Mouse (Mus musculus): ENCODE data around the gene Lipn.

The Lipn gene

GRCm38 (mm10) chr19:34066779-34067472 lies at the start of gene Lipn:
Lipn (plus strand) TSS chr19:34067358.
- DNase-seq (ENCODE audit: low spot score): no peak

GRCm38 (mm10) chr19:34021440-34022172 lies 45.6 kb upstream of the Lipn start:
- no peak for DNase-seq (ENCODE audit: low spot score)

- DNase-seq (ENCODE audit: low spot score): no peak
These were observed 44.4 kb upstream of the Lipn start for GRCm38 (mm10) chr19:34022759-34023158.

- DNase-seq (ENCODE audit: low spot score): no peak
These were observed 27.4 kb upstream of the Lipn start for GRCm38 (mm10) chr19:34039731-34040130.

- no peak for DNase-seq (ENCODE audit: low spot score)
These were observed 24.1 kb upstream of the Lipn start for GRCm38 (mm10) chr19:34043008-34043407.

GRCm38 (mm10) chr19:34049371-34050039 lies 17.7 kb upstream of the Lipn start:
- no peak for DNase-seq (ENCODE audit: low spot score)

GRCm38 (mm10) chr19:34051502-34051901 lies 15.7 kb upstream of the Lipn start:
- no peak for DNase-seq (ENCODE audit: low spot score)

GRCm38 (mm10) chr19:34063547-34063946 lies 3.6 kb upstream of the Lipn start:
- no peak for DNase-seq (ENCODE audit: low spot score)

GRCm38 (mm10) chr19:34064059-34064458 lies 3.1 kb upstream of the Lipn start:
- DNase-seq (ENCODE audit: low spot score): no peak

GRCm38 (mm10) chr19:34074239-34074638 lies 7.1 kb downstream of the Lipn start:
- DNase-seq (ENCODE audit: low spot score): no peak

GRCm38 (mm10) chr19:34078130-34078529 lies 11.0 kb downstream of the Lipn start:
- no peak for DNase-seq (ENCODE audit: low spot score)

GRCm38 (mm10) chr19:34089011-34089680 lies 22.0 kb downstream of the Lipn start:
- no peak for DNase-seq (ENCODE audit: low spot score)

GRCm38 (mm10) chr19:34095381-34095780 lies 28.2 kb downstream of the Lipn start:
- DNase-seq (ENCODE audit: low spot score): no peak

GRCm38 (mm10) chr19:34096228-34096627 lies 29.1 kb downstream of the Lipn start:
- no peak for DNase-seq (ENCODE audit: low spot score)

- no peak for DNase-seq (ENCODE audit: low spot score)
These were observed 33.5 kb downstream of the Lipn start, which contains the start of gene Lipm for GRCm38 (mm10) chr19:34100633-34101032. Lipm (plus strand) TSS chr19:34100933.

GRCm38 (mm10) chr19:34101888-34102287 lies 34.7 kb downstream of the Lipn start:
- no peak for DNase-seq (ENCODE audit: low spot score)

- no peak for DNase-seq (ENCODE audit: low spot score)
These were observed 37.7 kb downstream of the Lipn start for GRCm38 (mm10) chr19:34104841-34105240.

- DNase-seq (ENCODE audit: low spot score): no peak
These were observed 51.9 kb downstream of the Lipn start for GRCm38 (mm10) chr19:34119102-34119501.

- no peak for DNase-seq (ENCODE audit: low spot score)
These were observed 52.5 kb downstream of the Lipn start for GRCm38 (mm10) chr19:34119653-34120052.

- no peak for DNase-seq (ENCODE audit: low spot score)
These were observed 53.1 kb downstream of the Lipn start for GRCm38 (mm10) chr19:34120107-34120731.

Measured in layer of hippocampus, adult 9-10 months (tissue).